Mouse (Mus musculus): ENCODE data around the gene Rad51b.

- TF ChIP-seq CTCF (IDR thresholded peaks at IDR 0.05; ENCODE audit: insufficient read depth, low read length) (no peak), POLR2A (IDR thresholded peaks at IDR 0.05; ENCODE audit: borderline replicate concordance, extremely low read depth, low read depth, low read length) (no peak)
Measured at GRCm38 (mm10) chr12:79575041-79575541, 278.0 kb downstream of the Rad51b start.
